Mouse (Mus musculus): ENCODE data around the gene Lnx1. TPM values are rescaled to one million over a fixed set of nuclear protein-coding genes. Genes with fewer than 3 reads are reported as not detected.

The Lnx1 gene
- polyA plus RNA-seq, 1 experiment from 2014 or later = 0.80 TPM

- no peak overlapping the region for H3K4me2 ChIP-seq
- no peak for ATAC-seq (ENCODE audit: low FRiP score)
- H3K9ac ChIP-seq = no peak overlapping the region
- no peak overlapping the region for H3K27ac ChIP-seq
- H3K36me3 ChIP-seq (replicated peaks) = peaks cover 27% of the 10 kb centered on the region
- no peaks in the 10 kb centered on the region for H3K9me3 ChIP-seq
- no peaks in the 10 kb centered on the region for H3K27me3 ChIP-seq
- H3K4me3 ChIP-seq (replicated peaks) = no peak overlapping the region
- no peaks in the 10 kb centered on the region for H3K4me1 ChIP-seq
- 90% methylated on average over 6 of the region's 6 CpGs for WGBS
Observed at GRCm38 (mm10) chr5:74571767-74572166, 130.9 kb downstream of the Lnx1 start.

GRCm38 (mm10) chr5:74561151-74561550 lies 141.6 kb downstream of the Lnx1 start:
- ATAC-seq (ENCODE audit: low FRiP score) = no peak
- Histone ChIP-seq H3K9ac (no peak overlapping the region), H3K27me3 (no peaks in the 10 kb centered on the region), H3K4me1 (no peaks in the 10 kb centered on the region), H3K36me3 (replicated peaks) (peaks cover 67% of the 10 kb centered on the region), H3K9me3 (no peaks in the 10 kb centered on the region), H3K4me3 (replicated peaks) (no peak overlapping the region), H3K27ac (no peak overlapping the region), H3K4me2 (no peak overlapping the region)
- WGBS = 96% methylated on average over 1 of the region's 1 CpGs

GRCm38 (mm10) chr5:74549566-74549965 lies 153.1 kb downstream of the Lnx1 start:
- ATAC-seq (ENCODE audit: low FRiP score) = no peak
- Histone ChIP-seq H3K4me3 (replicated peaks) (no peak overlapping the region), H3K27me3 (no peaks in the 10 kb centered on the region), H3K9ac (no peak overlapping the region), H3K4me2 (no peak overlapping the region), H3K9me3 (no peaks in the 10 kb centered on the region), H3K4me1 (no peaks in the 10 kb centered on the region), H3K27ac (no peak overlapping the region), H3K36me3 (replicated peaks) (peaks cover 58% of the 10 kb centered on the region)
- WGBS = 88% methylated on average over 8 of the region's 8 CpGs

- Histone ChIP-seq H3K4me3 (replicated peaks) (no peak overlapping the region), H3K4me2 (no peak overlapping the region), H3K9ac (no peak overlapping the region), H3K27ac (no peak overlapping the region), H3K36me3 (replicated peaks) (peaks cover 58% of the 10 kb centered on the region), H3K27me3 (no peaks in the 10 kb centered on the region), H3K4me1 (no peaks in the 10 kb centered on the region), H3K9me3 (no peaks in the 10 kb centered on the region)
- 95% methylated on average over 4 of the region's 4 CpGs for WGBS
- no peak for ATAC-seq (ENCODE audit: low FRiP score)
Observed at GRCm38 (mm10) chr5:74545606-74546005, 157.1 kb downstream of the Lnx1 start.

Other genes with a start within 250 kb of the Lnx1 start
- gene Scfd2, start 171.2 kb downstream of the Lnx1 start, polyA plus RNA-seq (2016; fragmentation: Nextera tagmentation; extraction: Ambion mirVana) = 17.0 and 17.9 TPM in 2 replicates
- 128 and 130 TPM in 2 replicates for gene Fip1l1, start 167.5 kb downstream of the Lnx1 start, polyA plus RNA-seq (2016; fragmentation: Nextera tagmentation; extraction: Ambion mirVana)

All from forebrain, embryonic 12.5 days (tissue).